Mouse (Mus musculus) cerebellum, postnatal 10 days (tissue): ENCODE results near the gene Olfr651.
"Not testable (repeated sequence)": the region's sequence is repeated elsewhere in the genome, so short reads cannot be mapped to it uniquely, and the experiment has no call there.

Experiments
- DNase-seq, 2 experiments: peaks; one replicate each; pipeline ENCODE4 v3.0.0; 2021; ENCODE audit warnings: mixed read lengths in 2 of 2

The Olfr651 gene

DNA sequence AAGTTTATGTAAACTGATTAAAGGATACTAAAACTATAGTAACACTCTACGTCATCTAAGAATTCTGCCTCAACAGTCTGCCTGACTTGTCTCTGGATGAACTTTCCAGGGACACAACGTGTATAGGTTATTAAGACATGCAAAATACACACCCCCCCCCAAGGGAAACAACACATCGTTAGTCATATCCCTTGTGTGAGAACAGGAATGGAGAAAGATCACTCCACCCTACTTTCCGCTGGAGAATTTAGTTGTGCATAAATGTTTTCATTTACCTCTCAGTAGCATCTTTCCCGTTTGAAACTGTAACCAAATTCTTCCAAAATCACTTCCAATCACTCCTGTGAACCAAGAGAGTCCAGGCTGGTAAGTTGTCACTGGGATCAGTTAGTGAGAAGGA lies at the start of gene Olfr651:
Gene Olfr651 (plus strand): TSS at position 301 of the 400 bp plus-strand sequence.
- DNase-seq: no peak

DNA sequence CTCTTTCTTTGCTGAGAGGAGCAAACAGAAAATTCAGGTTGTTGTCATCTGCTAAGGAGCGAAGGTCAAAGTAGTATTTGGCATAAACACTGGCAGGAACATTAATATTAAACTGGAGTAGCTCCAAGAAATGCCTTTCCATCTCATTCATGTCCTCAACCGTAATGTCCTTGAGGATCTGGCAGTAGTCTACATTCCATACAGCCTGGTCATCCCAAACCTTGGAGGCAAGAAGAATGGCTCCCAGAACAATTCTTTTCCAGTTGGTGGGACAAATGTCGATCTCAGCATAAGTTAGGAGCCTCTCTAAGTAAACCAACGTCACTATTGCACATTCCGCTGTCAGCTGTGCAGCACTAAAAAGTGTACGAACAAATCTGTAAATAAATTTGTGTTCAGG lies 48.7 kb upstream of the Olfr651 start:
- DNase-seq: not testable (repeated sequence)

DNA sequence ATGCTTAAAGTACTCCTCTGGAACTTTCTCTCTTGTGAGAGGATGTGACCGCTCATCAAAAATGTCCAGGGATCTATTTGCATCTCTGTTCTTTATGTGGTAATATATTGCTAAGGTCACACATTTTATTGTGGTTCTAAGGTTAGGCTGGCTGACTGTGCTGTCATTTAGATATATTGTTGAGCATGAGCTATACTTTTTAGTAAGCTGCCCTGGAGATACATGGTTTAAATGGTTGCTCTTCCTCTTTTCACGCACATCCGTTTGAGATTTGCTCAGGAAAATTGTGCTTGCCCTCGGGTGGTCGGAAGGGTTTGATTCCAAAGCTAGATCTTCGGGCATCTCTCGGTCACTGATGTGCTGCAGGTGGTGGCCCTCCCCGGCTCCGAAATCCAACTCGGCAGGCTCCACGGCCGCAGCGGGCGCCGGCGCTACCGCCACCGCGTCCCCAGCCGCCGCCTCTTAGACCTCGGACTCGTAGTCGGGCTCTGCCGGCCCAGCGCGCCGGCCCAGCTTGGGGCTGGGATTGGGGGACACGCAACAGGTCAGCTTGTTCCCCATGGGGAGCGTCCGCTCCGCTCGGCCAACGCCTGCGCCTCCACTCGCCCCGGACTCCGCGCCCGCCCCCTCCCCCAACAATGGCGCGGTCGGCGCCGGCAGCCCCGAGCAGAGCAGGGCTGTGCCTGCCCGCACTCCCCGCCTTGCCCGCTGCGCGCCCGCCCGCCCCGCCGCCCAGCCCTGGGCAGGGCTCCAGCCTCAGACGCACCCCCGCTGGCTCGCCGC lies 48.2 kb upstream of the Olfr651 start:
- DNase-seq: peak; percentile 0 to 25

DNA sequence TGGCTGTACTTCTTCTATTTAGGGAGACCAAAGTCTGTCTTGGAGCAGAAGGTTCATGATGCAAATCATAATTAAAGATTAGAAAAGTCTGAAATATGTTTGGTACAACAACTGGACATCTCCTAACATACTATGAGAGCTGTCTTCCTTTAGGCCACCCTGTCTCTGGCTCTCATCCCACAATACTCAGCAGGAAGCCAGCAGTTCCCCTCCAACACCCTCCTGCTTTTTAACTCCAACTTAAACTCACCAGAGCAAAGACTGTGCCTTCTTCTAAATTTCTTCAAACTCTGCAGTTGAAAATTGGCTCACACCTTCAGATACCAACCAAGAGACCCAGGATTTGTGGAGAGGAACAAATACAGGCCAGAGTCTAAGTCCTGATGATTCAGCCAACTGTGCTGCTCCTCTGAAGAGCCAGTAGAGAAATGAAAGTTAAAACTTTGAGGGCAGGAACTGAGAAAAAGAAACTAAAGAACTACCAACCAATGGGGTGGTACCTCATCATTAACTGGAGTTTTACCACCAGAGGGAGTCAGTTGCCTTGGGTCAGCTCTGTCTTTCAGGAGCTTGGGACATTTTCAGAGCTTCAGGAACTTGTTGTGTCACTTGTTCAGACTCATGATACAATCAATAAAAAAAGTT lies 42.4 kb upstream of the Olfr651 start, which contains the start of gene Trim30d:
Gene Trim30d (minus strand): TSS at position 429 of the 645 bp plus-strand sequence.
- DNase-seq: peak in 1 of 2 experiments; percentile 2

DNA sequence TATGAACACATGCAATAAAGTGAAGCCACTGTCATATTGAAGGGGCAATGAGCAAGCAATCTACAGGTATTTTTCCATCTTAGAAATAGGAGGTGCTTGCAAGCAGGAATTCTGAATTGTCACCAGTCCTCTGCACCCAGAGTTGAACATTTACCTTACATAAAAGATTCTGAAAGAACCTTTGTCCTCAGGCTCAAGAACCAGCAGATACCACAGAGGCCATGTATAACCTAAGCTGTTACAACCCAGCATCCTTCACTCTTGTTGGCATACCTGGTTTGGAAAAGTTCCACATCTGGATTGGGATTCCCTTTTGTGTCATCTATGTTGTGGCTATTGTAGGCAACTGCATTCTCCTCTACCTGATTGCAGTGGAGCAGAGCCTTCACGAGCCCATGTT lies 2.8 kb downstream of the Olfr651 start:
- DNase-seq: no peak

DNA sequence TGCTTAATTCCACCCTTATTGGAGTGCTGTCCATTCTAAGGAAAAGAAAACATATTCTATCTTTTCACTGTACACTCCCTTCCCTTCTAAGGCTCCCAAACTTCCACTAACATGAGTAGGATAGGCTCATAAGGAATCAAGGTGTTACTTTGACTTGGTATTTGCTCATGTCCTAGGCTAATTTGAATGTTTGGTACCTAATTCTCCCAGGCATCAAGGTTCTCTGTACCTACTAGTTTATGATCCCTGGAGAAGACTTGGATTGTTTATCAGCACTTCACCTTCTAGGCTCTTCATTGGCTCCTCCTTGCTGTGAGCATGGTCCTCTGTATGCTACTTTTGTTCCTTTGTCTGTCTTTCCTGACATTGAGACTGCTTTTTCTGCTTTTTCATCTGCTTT lies 10.7 kb downstream of the Olfr651 start, which contains the start of gene Olfr652:
Gene Olfr652 (plus strand): TSS at position 301 of the 400 bp plus-strand sequence.
- no peak for DNase-seq

DNA sequence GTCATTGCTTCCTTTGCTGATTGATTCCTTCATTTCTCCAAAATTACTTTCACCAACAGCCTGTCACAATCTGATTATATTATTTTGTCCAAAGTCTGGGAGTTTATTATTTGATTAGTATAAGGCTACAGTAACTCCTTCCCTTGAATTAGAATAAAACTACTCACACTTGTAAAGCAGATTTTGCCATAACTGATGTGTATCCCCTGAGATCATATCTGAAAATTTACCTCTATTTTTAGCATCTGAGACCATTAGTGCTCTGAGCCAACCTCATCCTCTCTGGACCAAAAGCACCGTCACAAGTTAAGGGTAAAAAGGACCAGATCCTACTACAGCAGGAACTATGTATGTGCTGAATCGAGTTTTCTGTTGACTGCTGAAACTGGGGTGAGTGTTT lies 27.1 kb downstream of the Olfr651 start, which contains the start of gene Olfr653:
Gene Olfr653 (plus strand): TSS at position 301 of the 400 bp plus-strand sequence.
- DNase-seq: no peak

DNA sequence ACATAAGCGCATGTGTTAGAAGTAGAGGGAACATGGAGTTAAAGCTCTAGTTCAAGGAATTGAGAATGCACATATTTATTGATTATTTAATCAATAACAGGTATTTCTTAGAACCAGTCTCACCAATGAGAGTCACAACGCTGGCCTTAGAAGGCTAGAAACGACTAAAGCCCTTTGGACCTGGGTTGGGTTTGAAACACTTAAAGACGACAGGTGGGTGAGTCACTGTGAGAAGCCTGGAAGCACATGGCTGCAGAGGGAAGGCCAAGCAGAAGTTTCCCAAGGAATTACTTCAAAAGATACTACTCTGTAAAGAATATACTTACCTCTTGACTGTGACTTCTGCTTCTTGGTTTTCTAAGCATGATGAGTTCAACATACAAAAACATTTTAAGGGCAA lies 30.9 kb downstream of the Olfr651 start:
- DNase-seq: no peak

DNA sequence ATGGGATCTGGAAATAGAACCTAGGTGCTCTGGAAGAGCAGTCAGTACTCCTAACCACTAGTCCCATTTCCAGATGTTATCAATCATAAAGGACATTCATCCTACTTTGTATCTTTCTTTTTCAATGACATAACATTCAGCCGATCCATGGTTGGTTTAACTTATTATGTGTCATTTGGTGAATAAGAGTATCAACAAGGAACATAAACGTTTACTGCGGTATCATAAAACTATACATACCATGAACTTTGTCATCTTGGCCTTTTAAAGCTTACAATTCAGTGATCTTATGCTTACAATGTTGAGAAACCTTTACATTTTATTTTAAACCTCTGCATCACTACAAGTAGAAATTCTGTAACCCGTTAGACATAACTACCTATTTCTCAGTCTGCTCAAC lies 31.5 kb downstream of the Olfr651 start:
- no peak for DNase-seq

DNA sequence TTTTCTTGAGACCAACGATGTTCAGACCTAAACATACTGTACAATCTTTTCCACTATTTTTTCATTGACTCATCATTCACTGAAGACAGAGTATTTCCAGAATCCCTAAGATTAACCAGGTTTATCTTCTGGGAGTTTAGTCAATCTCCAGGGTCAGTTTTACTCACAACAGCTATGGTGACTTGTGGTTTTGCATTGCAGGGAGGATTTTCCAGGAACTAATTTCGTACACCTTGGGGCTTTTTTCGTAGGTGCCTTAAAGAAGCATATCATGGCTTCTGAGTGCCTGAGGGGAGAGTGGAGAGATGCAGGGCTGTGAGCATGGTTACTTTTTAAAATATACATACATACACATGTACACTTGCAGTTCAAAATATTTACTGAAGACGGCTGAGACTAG lies 36.8 kb downstream of the Olfr651 start, which contains the start of gene Olfr654:
Gene Olfr654 (plus strand): TSS at position 301 of the 400 bp plus-strand sequence.
- DNase-seq: no peak

DNA sequence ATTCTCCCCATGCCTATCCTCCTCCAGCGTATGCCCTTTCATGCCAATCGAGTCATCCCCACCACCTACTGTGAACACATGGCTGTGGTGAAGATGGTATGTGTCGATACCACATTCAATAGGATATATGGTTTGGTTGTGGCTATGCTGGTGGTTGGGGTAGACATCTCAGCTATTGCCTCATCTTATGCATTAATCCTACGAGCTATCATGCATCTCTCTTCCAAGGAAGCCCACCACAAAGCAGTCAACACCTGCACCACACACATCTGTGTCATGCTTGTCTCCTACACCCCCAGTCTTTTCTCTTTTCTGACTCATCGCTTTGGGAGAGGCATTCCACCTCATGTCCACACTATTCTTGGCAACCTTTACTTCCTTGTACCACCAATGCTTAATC lies 38.3 kb downstream of the Olfr651 start:
- no peak for DNase-seq

DNA sequence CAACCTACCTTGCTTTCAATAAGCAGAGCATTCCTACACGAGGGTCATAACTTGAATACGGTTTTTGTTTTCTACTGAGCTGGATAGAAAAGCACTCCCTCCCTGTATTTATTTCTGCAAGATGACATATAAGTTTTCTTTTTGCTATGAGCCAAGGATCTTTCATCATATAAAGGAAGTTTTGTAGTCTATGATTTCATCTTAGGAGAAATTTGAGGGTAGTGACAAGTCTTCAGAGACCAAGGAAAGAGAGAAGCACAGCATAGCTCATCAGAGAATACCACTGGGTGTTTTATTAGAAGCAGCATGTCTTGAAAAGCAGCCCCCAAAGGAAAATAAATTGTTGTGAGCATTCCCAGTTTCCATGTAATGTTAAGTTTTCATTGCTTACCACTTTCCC lies 51.7 kb downstream of the Olfr651 start, which contains the start of gene Olfr655:
Gene Olfr655 (minus strand): TSS at position 101 of the 400 bp plus-strand sequence.
- DNase-seq: no peak

DNA sequence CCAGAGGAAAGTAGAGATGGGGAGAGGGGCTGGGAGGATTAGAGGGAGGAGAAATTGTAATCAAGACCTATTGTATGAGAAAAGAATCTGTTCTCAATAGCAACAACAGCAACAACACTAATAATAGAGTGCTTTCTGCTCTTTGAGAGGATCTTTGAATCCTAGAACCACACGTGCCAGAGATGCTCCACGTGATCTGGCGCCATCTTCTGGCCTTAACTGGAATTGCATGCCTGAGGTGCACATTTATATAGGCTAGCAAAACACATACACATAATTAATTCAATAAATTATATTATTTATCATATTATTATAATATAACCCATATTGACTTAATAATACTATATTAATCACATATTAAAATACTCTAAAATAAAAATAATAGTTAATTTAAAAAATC lies 53.2 kb downstream of the Olfr651 start:
- peak; percentile 2 for DNase-seq
